Mouse (Mus musculus) kidney, postnatal 25 days (tissue): ENCODE data around the gene Prkcb.

Experiments used
- DNase-seq, 2 experiments: peaks; one replicate each; pipeline ENCODE4 v3.0.0; 2021; ENCODE audit warnings: mixed read lengths in 2 of 2

Gene Prkcb

GRCm38 (mm10) chr7:122290165-122290564 is 1.6 kb downstream of the Prkcb start:
- no peak for DNase-seq

GRCm38 (mm10) chr7:122290771-122291170 is 2.2 kb downstream of the Prkcb start:
- no peak for DNase-seq

GRCm38 (mm10) chr7:122292151-122292550 is 3.6 kb downstream of the Prkcb start:
- DNase-seq = no peak

- DNase-seq = no peak
Measured at GRCm38 (mm10) chr7:122294111-122294510, 5.6 kb downstream of the Prkcb start.

- no peak for DNase-seq
Measured at GRCm38 (mm10) chr7:122295363-122295762, 6.8 kb downstream of the Prkcb start.

GRCm38 (mm10) chr7:122296331-122296730 is 7.8 kb downstream of the Prkcb start:
- no peak for DNase-seq

GRCm38 (mm10) chr7:122296805-122297204 is 8.3 kb downstream of the Prkcb start:
- DNase-seq = no peak

GRCm38 (mm10) chr7:122297627-122298026 is 9.1 kb downstream of the Prkcb start:
- no peak for DNase-seq

- DNase-seq = no peak
Measured at GRCm38 (mm10) chr7:122298715-122299114, 10.2 kb downstream of the Prkcb start.

- no peak for DNase-seq
Measured at GRCm38 (mm10) chr7:122300538-122300937, 12.0 kb downstream of the Prkcb start.

- DNase-seq = no peak
Measured at GRCm38 (mm10) chr7:122302538-122302937, 14.0 kb downstream of the Prkcb start.

GRCm38 (mm10) chr7:122303988-122304387 is 15.4 kb downstream of the Prkcb start:
- DNase-seq = no peak

GRCm38 (mm10) chr7:122304521-122304920 is 16.0 kb downstream of the Prkcb start:
- no peak for DNase-seq

GRCm38 (mm10) chr7:122307241-122307640 is 18.7 kb downstream of the Prkcb start:
- DNase-seq = no peak

- no peak for DNase-seq
Measured at GRCm38 (mm10) chr7:122308661-122309060, 20.1 kb downstream of the Prkcb start.

- DNase-seq = no peak
Measured at GRCm38 (mm10) chr7:122309909-122310725, 21.6 kb downstream of the Prkcb start.

- no peak for DNase-seq
Measured at GRCm38 (mm10) chr7:122310726-122311018, 22.1 kb downstream of the Prkcb start.

- no peak for DNase-seq
Measured at GRCm38 (mm10) chr7:122313690-122314477, 25.3 kb downstream of the Prkcb start.

GRCm38 (mm10) chr7:122315720-122316331 is 27.3 kb downstream of the Prkcb start:
- no peak for DNase-seq

GRCm38 (mm10) chr7:122316681-122317080 is 28.1 kb downstream of the Prkcb start:
- DNase-seq = no peak

GRCm38 (mm10) chr7:122317485-122317884 is 28.9 kb downstream of the Prkcb start:
- DNase-seq = no peak

GRCm38 (mm10) chr7:122319566-122319965 is 31.0 kb downstream of the Prkcb start:
- DNase-seq = no peak

GRCm38 (mm10) chr7:122320843-122321544 is 32.4 kb downstream of the Prkcb start:
- no peak for DNase-seq
